In the genomic region with DNA sequence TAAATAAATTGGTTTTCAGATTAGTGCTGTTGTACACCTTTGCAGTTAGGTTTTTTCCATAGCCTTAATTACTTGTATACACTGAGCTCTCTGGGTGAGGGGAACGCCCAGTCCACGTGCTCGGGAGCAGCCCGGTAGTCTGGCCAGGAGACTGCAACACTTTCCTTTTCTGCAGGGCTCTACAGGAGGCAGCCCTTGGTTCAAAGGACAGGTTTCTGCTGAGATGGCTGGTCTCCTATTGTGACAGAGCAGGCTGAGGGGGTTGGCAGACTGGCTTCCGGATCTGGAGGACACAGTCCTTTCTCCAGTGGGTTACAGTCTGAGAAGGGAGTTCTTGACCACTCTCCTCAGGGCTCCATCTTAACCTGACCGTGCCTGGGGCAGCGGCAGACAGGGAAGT, we compare ENCODE assay signal across 12 mouse cellular contexts.
DNase-seq lines count a peak whose midpoint lies in the region; ATAC-seq and TF ChIP-seq lines count a peak whose summit lies in the region.
"Had no signal": no experiment of that assay in that cellular context is flagged by ENCODE, and none has a peak within 500 bp of the region (broad histone marks: within the 10 kb centered on the region; RNA-seq: fewer than 3 reads in every experiment).

No protein-coding gene starts in this region.

- ATAC-seq in heart, embryonic 12.5 days (ENCODE audit: insufficient number of reproducible peaks, low FRiP score): no peak
- peak; percentile 86 for ATAC-seq in kidney, embryonic 16.5 days (ENCODE audit: low FRiP score, low TSS enrichment)
- ATAC-seq: inflammation-experienced regulatory T-cells, adult 6 months had no signal

- 0 out of 2 replicates have a peak overlapping the region, but pooled peaks have one; percentile 20 for H3K4me2 ChIP-seq in heart, embryonic 12.5 days
- H3K4me2 ChIP-seq in kidney, embryonic 16.5 days (replicated peaks; ENCODE audit: low read depth, low read length): no peak overlapping the region

- DNase-seq in heart, postnatal 10 days: no peak
- DNase-seq in lung, postnatal 14 days: peak; percentile 32
- no peak for DNase-seq in left cerebral cortex, adult 8-10 months (ENCODE audit: low spot score in 2 of 2)
- no peak for DNase-seq in layer of hippocampus, adult 18-20 months (ENCODE audit: low spot score in 2 of 2)
- DNase-seq in right cerebral cortex, postnatal 14 days: no peak
- DNase-seq: cerebellum, postnatal 25 days; gastrocnemius, postnatal 14 days had no signal

- no peak for TF ChIP-seq CTCF in ES-Bruce4 (IDR thresholded peaks at IDR 0.05; ENCODE audit: low read depth, low read length)

- TF ChIP-seq EP300 in ES-Bruce4 (IDR thresholded peaks at IDR 0.05; ENCODE audit: insufficient read depth, low read depth, low read length): 0 out of 2 replicates have a peak, but pooled peaks have one; percentile 53

- 0 out of 2 replicates have a peak, but pooled peaks cover 5% of the 10 kb centered on the region for H3K4me1 ChIP-seq in heart, embryonic 12.5 days (replicated peaks)
- peaks cover 3% of the 10 kb centered on the region for H3K4me1 ChIP-seq in ES-Bruce4 (ENCODE audit: control insufficient read depth, insufficient read depth, low read length)
- peaks cover 28% of the 10 kb centered on the region for H3K4me1 ChIP-seq in kidney, embryonic 16.5 days (ENCODE audit: insufficient read depth, low read length)

- intact Hi-C loops in heart, postnatal 10 days (cut with DNase I): no loop called here

- WGBS in heart, embryonic 12.5 days: 21% methylated on average over 7 of the region's 7 CpGs
- 26% methylated on average over 7 of the region's 7 CpGs for WGBS in kidney, embryonic 16.5 days

- no peak overlapping the region for H3K27ac ChIP-seq in heart, embryonic 12.5 days (ENCODE audit: poor library complexity, severe bottlenecking)
- no peak overlapping the region for H3K27ac ChIP-seq in ES-Bruce4 (ENCODE audit: insufficient read depth, low read length)
- 0 out of 2 replicates have a peak overlapping the region, but pooled peaks have one; percentile 59 for H3K27ac ChIP-seq in kidney, embryonic 16.5 days (ENCODE audit: low read length)

- H3K9ac ChIP-seq in heart, embryonic 12.5 days: no peak overlapping the region
- H3K9ac ChIP-seq in ES-Bruce4 (ENCODE audit: low read depth, poor library complexity, severe bottlenecking): no peak overlapping the region
- H3K9ac ChIP-seq in kidney, embryonic 16.5 days (replicated peaks; ENCODE audit: low read length): no peak overlapping the region

- H3K36me3 ChIP-seq in heart, embryonic 12.5 days: no peaks in the 10 kb centered on the region
- no peaks in the 10 kb centered on the region for H3K36me3 ChIP-seq in ES-Bruce4 (ENCODE audit: control insufficient read depth, insufficient read depth, low read length, poor library complexity, severe bottlenecking)
- no peaks in the 10 kb centered on the region for H3K36me3 ChIP-seq in kidney, embryonic 16.5 days (ENCODE audit: insufficient read depth, low read length)

- no peak overlapping the region for H3K4me3 ChIP-seq in heart, embryonic 12.5 days
- no peak overlapping the region for H3K4me3 ChIP-seq in ES-Bruce4 (ENCODE audit: low read depth, low read length)
- no peak overlapping the region for H3K4me3 ChIP-seq in kidney, embryonic 16.5 days (ENCODE audit: low read length)
- H3K4me3 ChIP-seq: erythroblast, embryonic 14.5 days had no signal

- H3K27me3 ChIP-seq in heart, embryonic 12.5 days (replicated peaks): peaks cover 14% of the 10 kb centered on the region
- no peaks in the 10 kb centered on the region for H3K27me3 ChIP-seq in ES-Bruce4 (ENCODE audit: control insufficient read depth, insufficient read depth, low read length, poor library complexity, severe bottlenecking)
- H3K27me3 ChIP-seq in kidney, embryonic 16.5 days (ENCODE audit: insufficient read depth, low read length): no peaks in the 10 kb centered on the region

- TF ChIP-seq POLR2A in ES-Bruce4 (IDR thresholded peaks at IDR 0.05; ENCODE audit: insufficient read depth, low read length): no peak

- 0 out of 2 replicates have a peak, but pooled peaks cover 3% of the 10 kb centered on the region for H3K9me3 ChIP-seq in heart, embryonic 12.5 days (replicated peaks)
- no peaks in the 10 kb centered on the region; the same call in 1 of the 2 replicates for H3K9me3 ChIP-seq in ES-Bruce4 (replicated peaks; ENCODE audit: control insufficient read depth, insufficient read depth, low read length, poor library complexity, severe bottlenecking)
- no peaks in the 10 kb centered on the region for H3K9me3 ChIP-seq in kidney, embryonic 16.5 days (ENCODE audit: low read length)
